Mouse (Mus musculus): ENCODE results near the gene Rcsd1.

GRCm38 (mm10) chr1:165601775-165602280, 107.7 kb downstream of the Rcsd1 start:
- TF ChIP-seq CTCF (conservative IDR thresholded peaks at IDR 0.05 in 1 of 2, IDR thresholded peaks at IDR 0.05 in 1 of 2; ENCODE audit: low read depth in 2 of 2, low read length in 2 of 2) (no peak), TCF12 (IDR thresholded peaks at IDR 0.05; ENCODE audit: low read depth, low read length) (no peak), POLR2A (IDR thresholded peaks at IDR 0.05; ENCODE audit: low read depth, low read length) (no peak), MAX (IDR thresholded peaks at IDR 0.05; ENCODE audit: low read length) (no peak), JUN (IDR thresholded peaks at IDR 0.05; ENCODE audit: insufficient read depth, low read depth, low read length) (no peak), EP300 (IDR thresholded peaks at IDR 0.05; ENCODE audit: low read length) (no peak), HCFC1 (IDR thresholded peaks at IDR 0.05; ENCODE audit: low read depth, low read length) (no peak), ETS1 (conservative IDR thresholded peaks at IDR 0.05; ENCODE audit: low read depth, low read length) (no peak), GABPA (IDR thresholded peaks at IDR 0.05; ENCODE audit: insufficient replicate concordance, low read depth, low read length) (no peak), SMC3 (IDR thresholded peaks at IDR 0.05; ENCODE audit: low read depth, low read length) (no peak), UBTF (IDR thresholded peaks at IDR 0.05; ENCODE audit: low read depth, low read length) (no peak), NRF1 (IDR thresholded peaks at IDR 0.05; ENCODE audit: low read depth, low read length) (no peak)
